Comparison of ENCODE assay signal across 8 mouse cellular contexts in the genomic region with DNA sequence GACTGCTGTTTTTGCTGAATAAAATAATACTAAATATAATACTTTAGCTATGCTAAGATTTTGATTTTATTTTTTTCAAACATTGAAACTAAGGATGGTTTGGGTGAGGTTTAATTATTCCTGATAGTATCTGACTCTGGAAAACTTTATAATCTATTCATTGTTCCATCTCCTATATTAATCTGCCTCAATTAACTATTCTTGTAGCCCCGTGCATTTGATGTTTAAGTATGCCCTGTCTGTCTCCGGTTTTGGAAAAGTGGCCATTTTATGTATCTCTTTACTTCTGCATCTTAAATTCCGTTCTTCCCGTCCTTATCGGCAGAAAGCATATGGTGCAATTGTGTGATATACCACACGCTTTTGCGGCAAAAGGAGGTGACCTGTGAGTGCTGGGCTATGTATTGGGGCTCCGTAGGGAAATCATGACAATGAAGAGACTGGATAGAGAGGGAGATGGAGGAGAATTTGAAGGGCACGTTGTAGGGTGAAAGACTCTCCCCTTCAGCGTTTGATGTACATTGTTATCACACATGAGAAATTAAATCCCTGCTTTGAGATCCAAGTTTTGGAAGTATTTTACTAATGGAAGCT. TPM values are rescaled to one million over a fixed set of nuclear protein-coding genes. Genes with fewer than 3 reads are reported as not detected.
A peak's percentile ranks its signal among the peaks of the same experiment; 100 is the strongest.
DNase-seq lines count a peak whose midpoint lies in the region; ATAC-seq and TF ChIP-seq lines count a peak whose summit lies in the region.

No protein-coding gene starts in this region.

- H3K4me3 ChIP-seq in left cerebral cortex, adult 2 months, result peak overlapping the region; percentile 73
- H3K4me3 ChIP-seq in forebrain, embryonic 10.5 days, result peak overlapping the region; percentile 79
- H3K4me3 ChIP-seq in limb, embryonic 15.5 days, result peak overlapping the region; percentile 73

- H3K9ac ChIP-seq in limb, embryonic 15.5 days, result peak overlapping the region; percentile 21; the same call in 1 of the 2 replicates

- peak overlapping the region; percentile 88 for H3K27ac ChIP-seq in left cerebral cortex, adult 2 months
- H3K27ac ChIP-seq in forebrain, embryonic 10.5 days, result peak overlapping the region; percentile 94
- 0 out of 2 replicates have a peak overlapping the region, but pooled peaks have one; percentile 98 for H3K27ac ChIP-seq in limb, embryonic 15.5 days

- DNase-seq in left cerebral cortex, adult 2 months (ENCODE audit: extremely low spot score in 1 of 2, low spot score in 2 of 2), result no peak
- DNase-seq in left cerebral cortex, postnatal 4 days, result no peak
- no peak for DNase-seq in forebrain, embryonic 10.5 days (ENCODE audit: extremely low spot score, low spot score)
- peak; percentile 32 for DNase-seq in retina, postnatal 1 day
- no peak for DNase-seq in gastrocnemius, postnatal 10 days
- DNase-seq in left cerebral cortex, adult 11 months (ENCODE audit: low spot score), result no peak
- no peak for DNase-seq in kidney, postnatal 4 days

- peak overlapping the region; percentile 86 for H3K4me2 ChIP-seq in limb, embryonic 15.5 days

- 37% methylated on average over 10 of the region's 10 CpGs for WGBS in forebrain, embryonic 10.5 days
- WGBS in limb, embryonic 15.5 days, result 18% methylated on average over 10 of the region's 10 CpGs

- no peaks in the 10 kb centered on the region for H3K27me3 ChIP-seq in forebrain, embryonic 10.5 days (ENCODE audit: poor library complexity, severe bottlenecking)
- H3K27me3 ChIP-seq in limb, embryonic 15.5 days, result no peaks in the 10 kb centered on the region

- intact Hi-C loops in left cerebral cortex, adult 2 months (cut with DNase I), result loop anchor here (2.0 to 5.0 kb wide), 4 partner anchors 111 to 159 kb away; no protein-coding TSS in a partner anchor
- intact Hi-C loops in left cerebral cortex, postnatal 4 days (cut with DNase I), result loop anchor here (5.0 to 10.0 kb wide), 3 partner anchors 111 to 209 kb away; no protein-coding TSS in a partner anchor

- TF ChIP-seq CTCF in left cerebral cortex, adult 2 months (IDR thresholded peaks at IDR 0.05), result no peak

- peaks cover 22% of the 10 kb centered on the region for H3K36me3 ChIP-seq in forebrain, embryonic 10.5 days (replicated peaks)
- H3K36me3 ChIP-seq in limb, embryonic 15.5 days, result no peaks in the 10 kb centered on the region

- H3K9me3 ChIP-seq in forebrain, embryonic 10.5 days, result no peaks in the 10 kb centered on the region
- H3K9me3 ChIP-seq in limb, embryonic 15.5 days, result no peaks in the 10 kb centered on the region

- H3K4me1 ChIP-seq in forebrain, embryonic 10.5 days, result peaks cover 40% of the 10 kb centered on the region
- H3K4me1 ChIP-seq in limb, embryonic 15.5 days, result peaks cover 16% of the 10 kb centered on the region

- no peak for ATAC-seq in limb, embryonic 15.5 days (ENCODE audit: insufficient number of reproducible peaks, low FRiP score, low TSS enrichment, low read depth)

RNA-seq across cellular contexts. Expression of a gene that starts 2.2 kb away (rescaled TPM):
- total RNA-seq in left cerebral cortex, adult 2 months (2021), result 100 to 1,000 TPM; 219 to 221 TPM
- total RNA-seq in left cerebral cortex, postnatal 4 days (2021), result 100 to 1,000 TPM; 248 to 255 TPM
- polyA plus RNA-seq in forebrain, embryonic 10.5 days (2016; fragmentation: Nextera tagmentation; extraction: Ambion mirVana), result 161 and 167 TPM in 2 replicates
- 87.8 and 106 TPM in 2 replicates for polyA plus RNA-seq in limb, embryonic 15.5 days (2015; fragmentation: Nextera tagmentation; extraction: Ambion mirVana)
- total RNA-seq in gastrocnemius, postnatal 10 days (2021), result 10 to 100 TPM; 27.2 to 34.8 TPM

Comparison
In these comparisons a context has a peak if more than half of its experiments do, and no peak if none do; other contexts are left out.
1. RNA of a gene that starts 2.2 kb away (total RNA-seq): 248 to 255 TPM in left cerebral cortex, postnatal 4 days and 219 to 221 TPM in left cerebral cortex, adult 2 months; 27.2 to 34.8 TPM in gastrocnemius, postnatal 10 days; every median in the first group is over 4 times any median in the second.
2. Peak in every context shown above with its lines, with median percentiles within 50 percentile points of each other: H3K27ac ChIP-seq and H3K4me3 ChIP-seq.